Mouse (Mus musculus): ENCODE data around the gene Rhobtb1.

Gene Rhobtb1

GRCm38 (mm10) chr10:69320667-69321518 lies 169.7 kb downstream of the Rhobtb1 start:
- peak; percentile 94 for DNase-seq (ENCODE audit: low read depth, low spot score)

DNA sequence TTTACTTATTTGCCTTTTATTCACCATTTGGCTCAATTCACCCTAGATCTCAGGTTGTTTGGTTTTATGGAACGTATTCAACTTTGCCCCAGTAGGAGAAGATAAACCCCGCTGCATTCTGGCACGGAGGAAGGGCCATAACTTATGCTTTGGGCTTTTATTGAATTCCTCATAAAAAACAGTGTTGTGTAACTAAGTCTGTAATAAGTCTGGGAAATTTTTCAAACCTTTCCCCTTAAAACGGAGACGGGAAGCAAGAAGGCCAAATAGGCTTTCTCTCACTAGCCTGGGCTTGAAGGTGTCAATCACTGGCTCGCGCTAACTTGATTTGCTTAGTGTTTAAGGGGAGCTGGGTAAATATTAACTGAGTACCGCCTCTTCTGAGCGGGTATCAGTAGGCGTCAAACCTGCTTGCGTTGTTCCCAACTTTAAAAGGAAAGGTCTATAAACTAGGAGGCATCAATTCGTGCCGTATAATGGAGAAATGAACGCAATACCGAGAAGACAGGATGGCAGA lies 170.3 kb downstream of the Rhobtb1 start:
- no peak for DNase-seq (ENCODE audit: low read depth, low spot score)

DNA sequence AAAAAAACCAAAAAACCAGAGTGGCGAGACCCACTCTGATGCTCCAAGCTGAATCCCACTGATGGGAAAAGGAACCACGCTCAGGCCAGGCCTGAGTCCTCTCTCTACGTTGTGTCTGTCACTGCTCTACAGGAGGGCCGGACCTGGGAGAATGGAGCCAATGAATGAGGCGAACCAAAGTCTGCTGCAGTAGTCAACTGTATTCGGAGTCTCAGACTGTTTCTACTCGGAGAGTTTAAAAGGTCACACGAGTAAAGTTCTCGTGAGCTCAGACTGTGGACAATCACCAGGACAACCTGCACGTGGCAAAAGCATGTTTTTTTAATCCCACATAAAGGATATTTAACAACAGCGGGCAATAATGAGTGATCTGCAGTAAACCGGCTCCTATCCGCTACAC lies 172.8 kb downstream of the Rhobtb1 start:
- no peak for DNase-seq (ENCODE audit: low read depth, low spot score)

GRCm38 (mm10) chr10:69324816-69325215 lies 173.6 kb downstream of the Rhobtb1 start:
- DNase-seq (ENCODE audit: low read depth, low spot score) = no peak

GRCm38 (mm10) chr10:69326433-69326832 lies 175.2 kb downstream of the Rhobtb1 start:
- DNase-seq (ENCODE audit: low read depth, low spot score) = no peak

GRCm38 (mm10) chr10:69327362-69327761 lies 176.1 kb downstream of the Rhobtb1 start:
- no peak for DNase-seq (ENCODE audit: low read depth, low spot score)

- no peak for DNase-seq (ENCODE audit: low read depth, low spot score)
These were observed 176.9 kb downstream of the Rhobtb1 start for GRCm38 (mm10) chr10:69328029-69328655.

- DNase-seq (ENCODE audit: low read depth, low spot score) = no peak
These were observed 177.4 kb downstream of the Rhobtb1 start for GRCm38 (mm10) chr10:69328656-69329046.

- no peak for DNase-seq (ENCODE audit: low read depth, low spot score)
These were observed 180.0 kb downstream of the Rhobtb1 start for GRCm38 (mm10) chr10:69331231-69331630.

GRCm38 (mm10) chr10:69333212-69333611 lies 182.0 kb downstream of the Rhobtb1 start:
- no peak for DNase-seq (ENCODE audit: low read depth, low spot score)

DNA sequence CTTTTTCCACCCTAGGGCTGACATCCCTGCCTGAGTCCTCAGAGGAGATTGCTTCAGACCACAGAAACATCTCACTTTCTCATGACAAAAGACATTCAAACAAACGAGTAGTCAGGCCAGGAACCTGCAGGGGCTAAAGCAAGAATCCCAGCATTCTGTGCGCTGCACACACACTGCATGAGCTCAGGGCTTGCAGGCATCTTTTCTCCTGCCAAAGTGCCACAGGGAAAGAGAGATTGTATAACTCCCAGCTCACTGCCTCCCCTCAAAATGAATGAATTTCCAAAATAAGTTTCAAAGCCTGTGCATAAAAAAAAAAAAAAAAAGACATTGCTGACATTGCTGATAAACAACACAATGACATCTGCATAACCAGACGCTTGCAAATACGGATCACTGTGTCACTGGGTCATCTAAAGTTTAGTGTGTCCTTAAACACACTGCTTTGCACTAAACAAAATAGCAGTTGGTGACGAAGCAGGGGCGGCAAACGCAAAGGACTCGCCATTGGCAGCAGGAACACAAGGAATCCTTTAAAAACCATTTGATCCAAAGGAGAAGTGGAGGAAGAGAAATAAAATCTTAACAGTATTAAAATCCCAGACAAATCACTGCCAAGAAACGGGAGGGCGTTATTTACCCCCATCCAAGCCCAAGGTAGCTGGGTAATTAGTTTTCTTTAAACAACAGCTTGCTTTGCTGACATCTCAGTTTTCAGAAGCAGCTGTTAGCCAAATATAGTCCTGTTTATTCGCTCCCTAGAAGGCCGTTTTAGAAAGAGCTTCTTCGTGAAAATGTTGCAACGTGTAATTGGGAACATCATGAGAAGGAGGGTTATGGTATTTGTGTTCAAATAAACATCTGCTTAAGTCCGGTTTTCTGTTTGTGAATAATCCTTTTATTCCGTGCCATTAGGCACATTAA lies 183.3 kb downstream of the Rhobtb1 start:
- no peak for DNase-seq (ENCODE audit: low read depth, low spot score)

DNA sequence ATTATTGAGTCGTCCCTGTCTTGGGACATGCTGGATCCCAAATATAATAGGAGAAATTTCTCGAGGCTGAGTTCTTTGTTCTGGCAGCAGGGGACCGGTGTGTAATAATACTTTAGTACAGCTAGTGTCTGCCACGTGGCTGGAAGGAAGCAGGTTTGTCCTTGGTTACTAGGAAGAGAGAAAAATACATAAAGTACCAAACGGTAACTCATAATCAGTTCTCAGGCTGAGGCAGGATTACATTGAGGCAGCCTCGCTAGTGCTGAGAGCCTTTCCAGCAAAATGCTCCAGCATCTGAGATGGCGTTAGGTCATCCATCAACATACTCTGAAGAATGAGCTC lies 183.9 kb downstream of the Rhobtb1 start:
- no peak for DNase-seq (ENCODE audit: low read depth, low spot score)

DNA sequence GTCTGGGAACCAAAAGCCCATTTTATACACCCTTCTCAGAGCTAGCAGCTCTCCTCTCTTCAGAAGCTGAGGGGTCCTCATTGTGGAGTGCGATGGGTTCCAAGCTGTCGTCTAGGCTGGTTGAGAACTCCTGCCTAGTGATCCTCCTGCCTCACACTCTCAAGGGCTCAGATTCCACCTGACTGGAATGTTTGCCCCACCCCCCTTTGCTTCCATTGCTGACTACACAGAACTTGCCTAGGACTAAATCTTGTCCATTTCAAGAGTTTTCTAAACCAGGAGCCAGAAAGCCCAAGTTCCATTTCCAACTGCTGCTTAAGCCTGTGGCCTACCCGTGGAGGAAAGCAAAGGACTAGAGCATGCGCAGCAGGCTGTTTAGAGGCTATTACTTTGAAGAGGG lies 184.4 kb downstream of the Rhobtb1 start:
- DNase-seq (ENCODE audit: low read depth, low spot score) = no peak

DNA sequence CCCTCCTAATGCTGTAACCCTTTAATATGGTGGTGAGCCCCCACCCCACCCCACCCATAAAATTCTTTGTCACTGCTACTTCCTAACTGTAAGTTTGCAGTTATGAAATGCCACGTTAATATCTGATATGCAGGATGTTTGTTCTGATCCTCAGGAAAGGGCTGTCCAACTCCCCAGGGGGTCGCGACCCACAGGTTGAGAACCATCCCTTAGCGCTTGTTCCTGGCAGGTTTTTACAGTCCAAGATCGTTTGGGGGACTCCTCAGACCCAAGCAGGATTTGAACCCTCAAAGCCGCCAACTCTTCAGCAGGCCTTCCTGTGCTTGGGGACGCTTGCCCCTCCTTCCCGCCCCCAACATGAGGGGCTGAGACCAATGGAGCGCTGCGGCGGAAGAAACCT lies 185.0 kb downstream of the Rhobtb1 start:
- no peak for DNase-seq (ENCODE audit: low read depth, low spot score)

DNA sequence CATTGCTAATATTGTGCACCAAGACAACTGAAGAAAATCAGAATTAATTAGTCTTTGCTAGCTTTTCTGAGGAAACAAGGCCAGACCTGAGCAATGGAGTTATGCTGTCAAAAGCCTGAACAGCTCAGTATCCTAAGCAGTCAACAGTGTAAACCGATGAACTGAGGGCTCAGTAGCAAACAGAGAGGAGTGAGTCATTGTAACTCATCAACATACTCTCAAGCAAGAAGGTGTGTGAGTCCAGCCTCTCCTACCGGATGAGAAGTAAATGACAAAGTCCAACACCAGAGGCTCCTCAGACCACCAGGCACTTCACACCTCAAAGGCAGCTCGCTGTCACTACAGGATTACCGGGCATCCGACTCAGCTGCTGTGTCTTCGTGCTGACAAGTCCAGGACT lies 188.8 kb downstream of the Rhobtb1 start:
- no peak for DNase-seq (ENCODE audit: low read depth, low spot score)
